Mouse (Mus musculus) heart, postnatal 0 days (tissue): ENCODE results near the gene Tmem117.

Experiments used
- CTCF ChIP-seq: IDR thresholded peaks from 2 replicates; pipeline ENCODE4 v1.5.1; 2016; ENCODE audit warnings: antibody characterized with exemption, control low read depth, low read depth
- EP300 ChIP-seq: IDR thresholded peaks from 2 replicates; pipeline ENCODE4 v1.6.1; 2016; ENCODE audit warnings: antibody characterized with exemption, low read depth

- TF ChIP-seq EP300 (no peak), CTCF (no peak)
Observed at GRCm38 (mm10) chr15:94968403-94969180, 339.6 kb downstream of the Tmem117 start.
